Mouse (Mus musculus): Measurements from ENCODE around the gene Pigs.

Gene Pigs

GRCm38 (mm10) chr11:78341702-78342101 lies 13.5 kb downstream of the Pigs start:
- no peak for DNase-seq

DNA sequence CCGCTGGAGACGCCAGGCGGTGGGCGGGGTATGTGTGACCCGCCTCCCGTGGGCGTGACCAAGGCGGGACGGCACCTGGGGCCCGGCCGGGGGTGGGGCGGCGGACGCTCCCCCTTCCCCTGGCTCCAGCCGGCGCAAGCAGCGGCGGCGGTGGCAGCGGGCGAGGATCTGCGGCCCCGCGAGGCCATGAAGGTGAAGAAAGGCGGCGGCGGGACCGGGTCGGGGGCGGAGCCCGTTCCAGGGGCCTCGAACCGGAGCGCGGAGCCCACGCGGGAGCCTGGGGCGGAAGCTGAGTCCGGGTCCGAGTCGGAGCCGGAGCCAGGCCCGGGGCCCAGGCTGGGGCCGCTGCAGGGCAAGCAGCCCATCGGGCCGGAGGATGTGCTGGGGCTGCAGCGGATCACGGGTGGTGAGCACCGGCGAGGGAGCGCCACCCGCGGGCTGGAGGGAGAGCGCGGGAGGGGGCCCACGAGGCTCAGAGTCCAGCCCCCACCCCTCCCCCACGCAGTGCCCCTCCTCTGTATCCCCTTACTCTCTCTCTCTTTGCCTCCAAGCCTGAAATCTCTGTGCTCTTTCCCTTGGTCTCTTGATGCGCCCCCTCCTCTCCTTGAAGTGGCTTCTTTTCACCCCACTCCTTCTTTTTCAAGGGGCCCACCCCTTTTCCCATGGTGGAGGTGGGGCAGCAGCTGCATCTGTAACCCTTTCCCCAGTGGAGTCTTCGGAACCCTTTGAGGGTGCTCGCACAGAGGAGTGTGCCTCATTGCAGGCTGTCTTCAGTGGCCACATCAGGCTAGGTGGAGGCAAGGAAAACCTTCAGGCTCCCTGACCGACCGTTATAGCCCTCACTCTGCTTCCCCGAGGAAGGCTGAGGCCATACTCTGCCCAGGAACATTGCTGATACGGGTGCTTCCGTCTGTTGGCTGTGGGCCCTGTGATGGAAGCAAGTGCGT lies 15.4 kb downstream of the Pigs start, which contains the start of gene Unc119:
Gene Unc119, plus strand, starts transcription at position 102 of the 947 bp plus-strand sequence.
- peak; percentile 86 to 90 for DNase-seq

GRCm38 (mm10) chr11:78344328-78344889 lies 16.2 kb downstream of the Pigs start:
- DNase-seq = no peak

DNA sequence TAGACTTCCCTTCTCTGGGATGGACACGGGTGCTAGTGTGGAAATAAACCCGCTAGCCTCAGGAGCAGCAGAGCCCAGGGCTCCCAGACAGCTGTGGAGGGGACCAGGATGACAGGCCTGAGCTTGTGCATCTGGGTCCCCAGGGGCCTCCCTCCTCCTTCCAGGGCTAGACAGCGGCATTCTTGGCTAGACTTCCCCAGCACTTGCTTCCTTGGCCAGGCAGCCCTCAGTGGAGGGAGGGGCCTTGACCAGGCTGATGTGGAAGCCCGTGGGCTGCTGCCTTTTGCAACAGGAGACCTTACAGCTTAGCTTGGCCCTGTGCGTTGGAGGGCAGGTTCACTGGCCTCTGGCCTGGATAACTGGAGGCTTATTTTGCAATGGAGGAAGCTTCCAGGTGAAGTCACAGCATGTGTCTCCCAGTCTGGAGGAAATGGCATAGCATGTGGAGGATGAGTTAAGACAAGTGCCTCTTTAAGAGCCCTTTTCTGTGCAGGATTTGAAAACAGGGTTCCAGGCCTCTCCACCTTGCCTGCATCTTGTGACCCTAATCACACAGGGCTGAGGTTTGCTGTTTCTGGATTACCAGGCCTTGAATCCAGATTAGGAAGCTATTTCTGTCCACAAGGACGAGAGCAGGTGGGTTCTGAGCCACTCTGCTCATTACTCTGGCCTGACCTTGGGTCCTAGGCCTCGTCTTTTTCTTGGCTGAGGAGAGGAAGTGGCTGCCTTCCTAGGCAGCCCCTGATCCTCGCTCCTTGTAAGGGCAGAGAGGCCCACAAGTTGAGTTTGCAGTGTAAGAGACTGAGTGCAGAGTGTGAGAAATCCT lies 16.9 kb downstream of the Pigs start:
- DNase-seq = peak in 1 of 2 experiments; percentile 66

- no peak for DNase-seq
Observed at GRCm38 (mm10) chr11:78345801-78346200, 17.6 kb downstream of the Pigs start.

DNA sequence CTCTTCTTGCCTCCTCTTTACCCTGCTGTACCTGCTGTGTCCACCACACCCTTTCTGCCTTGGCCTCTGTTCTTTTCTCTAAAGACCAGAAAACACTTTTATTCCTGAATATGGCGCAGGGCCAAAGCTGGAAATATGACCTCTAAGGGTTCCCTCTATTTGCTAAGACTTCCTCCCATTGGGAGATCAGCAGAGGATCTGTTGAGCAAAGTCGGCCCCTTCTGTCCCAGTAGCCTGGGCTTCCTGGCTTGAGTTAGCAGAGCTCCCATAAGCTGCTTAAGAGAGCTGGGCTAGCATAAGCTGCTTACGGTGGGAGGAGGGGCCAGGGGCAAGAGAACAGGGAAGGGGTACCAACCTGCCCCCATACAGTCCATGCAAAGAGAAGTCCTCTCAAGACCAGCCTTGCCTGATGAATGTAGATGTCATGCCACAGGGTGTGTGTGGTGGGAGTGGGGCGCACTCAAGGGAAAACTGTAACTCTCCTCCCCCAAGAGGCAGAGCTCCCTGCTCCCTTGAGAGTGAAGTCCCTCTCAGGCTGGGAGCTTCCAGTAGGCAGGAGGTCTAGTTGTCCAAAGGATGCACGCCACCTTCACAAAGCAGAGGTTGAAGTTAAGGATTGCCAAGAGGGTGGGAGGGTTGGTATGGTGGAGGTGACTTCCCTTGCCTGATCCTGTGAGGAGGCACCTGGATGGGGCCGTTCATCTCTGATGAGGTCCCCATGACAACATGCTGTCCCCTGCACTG lies 18.3 kb downstream of the Pigs start:
- DNase-seq = no peak

GRCm38 (mm10) chr11:78347070-78347754 lies 19.0 kb downstream of the Pigs start:
- DNase-seq = peak; percentile 91 to 94

DNA sequence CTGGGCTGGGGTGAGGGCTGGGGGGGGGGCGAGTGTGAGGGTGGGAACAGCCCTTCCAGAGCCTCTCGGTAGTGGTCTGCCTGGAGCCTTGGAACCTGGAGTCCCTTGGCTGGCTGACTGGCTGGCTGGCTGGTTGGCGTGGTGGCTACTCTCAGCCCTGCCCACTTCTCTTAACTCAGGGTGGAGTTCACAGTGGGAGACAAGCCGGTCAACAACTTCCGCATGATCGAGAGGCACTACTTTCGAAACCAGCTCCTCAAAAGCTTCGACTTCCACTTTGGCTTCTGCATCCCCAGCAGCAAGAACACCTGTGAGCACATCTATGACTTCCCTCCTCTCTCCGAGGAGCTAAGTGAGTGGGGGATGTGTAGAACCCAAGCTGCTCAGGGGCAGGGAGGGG lies 19.7 kb downstream of the Pigs start:
- no peak for DNase-seq

DNA sequence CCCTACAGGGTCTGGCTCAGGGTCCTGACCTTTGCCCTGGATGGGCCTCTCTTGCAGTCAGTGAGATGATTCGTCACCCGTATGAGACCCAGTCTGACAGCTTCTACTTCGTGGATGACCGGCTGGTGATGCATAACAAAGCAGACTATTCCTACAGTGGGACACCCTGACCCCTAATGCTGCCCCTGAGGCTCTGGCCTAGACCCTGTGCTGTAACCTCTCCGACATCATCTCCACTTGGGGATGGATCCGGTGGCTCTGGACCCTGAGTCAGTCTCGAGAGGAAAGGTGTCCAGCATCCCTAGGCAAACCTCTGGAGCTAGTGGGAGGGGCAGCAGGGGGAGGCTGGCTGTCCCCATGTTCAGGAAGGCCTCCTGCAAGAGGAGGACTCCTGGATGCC lies 20.3 kb downstream of the Pigs start:
- no peak for DNase-seq

DNA sequence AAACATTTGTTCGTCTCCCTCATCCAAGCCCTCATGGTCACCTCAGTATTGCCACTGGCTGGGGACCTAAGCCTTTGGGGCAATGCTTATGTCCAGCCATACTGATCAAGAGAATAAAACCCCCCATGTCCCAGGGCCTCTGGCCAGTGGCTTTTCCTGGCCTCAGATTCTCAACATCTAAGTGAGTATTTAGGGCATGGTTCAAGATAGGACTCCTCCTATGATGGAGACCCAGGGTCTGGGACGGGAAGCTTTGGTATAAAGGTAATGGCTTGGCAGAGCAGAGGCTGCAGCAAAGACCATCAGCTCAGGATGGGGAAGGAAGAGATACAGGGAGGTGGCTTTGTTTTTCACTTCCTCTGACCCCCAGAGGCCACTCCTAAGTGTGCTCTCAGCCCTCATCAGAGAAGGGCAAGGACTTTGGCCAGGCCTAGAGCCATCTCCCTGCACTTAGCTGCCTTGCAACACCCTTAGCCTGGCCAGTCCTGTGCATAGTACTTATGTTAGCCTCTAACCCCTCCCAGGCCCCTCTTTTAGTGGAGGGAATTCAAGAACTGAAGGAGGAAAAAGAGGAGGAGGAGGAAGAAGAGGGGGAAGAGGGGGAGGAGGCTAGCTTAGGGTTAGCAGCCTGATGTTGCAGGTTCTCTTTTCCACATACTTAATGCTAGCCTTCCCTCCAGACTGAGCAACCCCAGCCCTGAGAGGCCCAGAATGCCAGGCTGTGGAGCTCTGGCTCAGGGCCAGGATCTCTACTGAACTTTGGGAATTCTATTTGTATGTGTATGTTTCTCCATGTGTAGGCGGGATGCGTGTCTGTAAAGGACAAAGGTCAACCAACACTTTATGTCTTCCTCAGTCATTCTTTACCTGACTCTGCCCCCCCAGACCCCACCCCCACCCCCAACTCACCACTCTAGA lies 21.5 kb downstream of the Pigs start:
- DNase-seq = no peak

- no peak for DNase-seq
Observed at GRCm38 (mm10) chr11:78353081-78353480, 24.9 kb downstream of the Pigs start.

DNA sequence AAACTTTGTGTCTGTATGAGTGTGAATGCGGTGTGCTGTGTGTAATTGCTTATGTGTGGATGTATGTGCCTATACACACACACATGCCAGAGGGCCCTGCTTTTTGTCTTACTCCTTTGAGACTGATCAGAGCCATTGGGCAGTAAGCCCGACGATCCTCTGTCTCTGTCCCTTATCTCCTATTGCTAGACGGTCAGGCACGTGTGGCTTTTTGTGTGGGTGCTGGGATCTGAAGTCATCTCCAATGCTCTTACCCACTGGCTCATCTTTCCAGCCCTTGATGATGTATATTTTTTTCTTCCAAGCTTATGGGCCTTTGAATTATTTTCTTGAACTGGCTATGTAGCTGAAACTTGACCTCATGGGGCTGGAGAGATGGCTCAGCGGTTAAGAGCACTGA lies 26.7 kb downstream of the Pigs start:
- no peak for DNase-seq

DNA sequence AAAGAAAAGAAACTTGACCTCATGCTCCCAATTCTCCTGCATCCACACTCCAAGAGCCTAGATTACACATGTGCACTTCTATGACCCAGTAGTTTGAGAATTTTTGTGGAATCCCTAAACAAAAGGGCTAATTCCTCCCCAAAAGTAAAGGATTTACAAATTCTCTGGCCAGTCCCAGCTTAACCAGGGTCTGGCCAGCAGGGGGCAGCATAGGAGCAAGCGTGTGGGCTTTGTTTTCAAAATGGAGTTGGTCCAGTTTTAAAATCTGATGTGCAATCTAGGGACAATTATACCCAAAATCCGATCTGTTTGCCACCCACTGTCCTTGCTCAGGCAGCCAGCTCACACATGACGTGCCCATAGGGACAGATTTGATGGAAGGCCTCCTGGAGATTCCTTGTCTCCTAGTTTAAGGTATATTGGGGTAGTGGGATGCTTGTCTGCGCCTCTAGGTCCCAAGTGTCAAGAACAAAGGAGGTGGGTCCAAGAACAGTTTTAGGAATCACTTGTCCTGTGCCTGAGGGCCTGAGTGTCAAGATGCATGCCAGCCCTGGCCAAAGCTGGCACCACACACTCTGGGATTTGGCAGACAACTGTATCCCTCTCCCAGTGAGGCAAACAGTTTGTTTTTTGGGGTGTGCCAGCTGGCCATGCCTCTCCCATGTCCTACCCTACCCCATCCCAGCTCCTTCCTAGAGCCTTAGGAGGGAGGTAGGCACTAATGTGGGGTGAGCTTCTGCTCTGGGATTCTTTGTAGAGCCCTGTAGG lies 27.4 kb downstream of the Pigs start:
- DNase-seq = peak; percentile 89 to 94

DNA sequence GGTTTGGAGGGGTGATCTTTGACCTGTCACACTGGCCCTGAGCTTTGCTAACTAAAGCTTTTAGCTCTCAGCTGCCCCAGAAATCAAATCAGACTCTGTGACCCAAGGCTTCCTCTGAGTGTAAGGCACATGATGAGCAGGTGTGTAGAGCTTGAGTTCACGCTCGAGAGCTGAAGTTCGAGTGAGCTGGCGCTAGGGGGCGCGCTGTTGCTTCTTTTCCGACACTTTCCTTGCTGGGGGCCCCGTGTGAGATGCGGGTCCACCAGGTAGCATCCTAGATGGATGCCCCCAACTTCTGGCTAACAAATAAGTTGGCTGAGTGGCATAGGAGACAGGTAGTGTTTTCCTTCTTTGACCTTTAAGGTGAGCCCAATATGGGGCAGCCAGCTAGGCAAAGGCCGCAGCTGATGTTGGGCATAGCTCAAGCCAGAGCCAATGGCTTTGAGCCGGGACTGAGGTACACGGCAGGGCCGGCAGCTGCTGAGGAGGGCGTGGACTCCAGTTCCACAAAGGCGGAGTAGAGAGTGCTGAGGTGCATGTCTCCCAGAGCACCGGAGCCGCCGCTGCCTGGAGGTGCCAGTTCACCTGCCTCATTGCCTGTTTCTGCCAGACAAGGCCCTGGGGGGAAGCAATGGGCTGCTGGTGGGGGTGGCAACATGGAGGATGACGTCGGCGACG lies 30.3 kb downstream of the Pigs start:
- DNase-seq = peak; percentile 67 to 77

DNA sequence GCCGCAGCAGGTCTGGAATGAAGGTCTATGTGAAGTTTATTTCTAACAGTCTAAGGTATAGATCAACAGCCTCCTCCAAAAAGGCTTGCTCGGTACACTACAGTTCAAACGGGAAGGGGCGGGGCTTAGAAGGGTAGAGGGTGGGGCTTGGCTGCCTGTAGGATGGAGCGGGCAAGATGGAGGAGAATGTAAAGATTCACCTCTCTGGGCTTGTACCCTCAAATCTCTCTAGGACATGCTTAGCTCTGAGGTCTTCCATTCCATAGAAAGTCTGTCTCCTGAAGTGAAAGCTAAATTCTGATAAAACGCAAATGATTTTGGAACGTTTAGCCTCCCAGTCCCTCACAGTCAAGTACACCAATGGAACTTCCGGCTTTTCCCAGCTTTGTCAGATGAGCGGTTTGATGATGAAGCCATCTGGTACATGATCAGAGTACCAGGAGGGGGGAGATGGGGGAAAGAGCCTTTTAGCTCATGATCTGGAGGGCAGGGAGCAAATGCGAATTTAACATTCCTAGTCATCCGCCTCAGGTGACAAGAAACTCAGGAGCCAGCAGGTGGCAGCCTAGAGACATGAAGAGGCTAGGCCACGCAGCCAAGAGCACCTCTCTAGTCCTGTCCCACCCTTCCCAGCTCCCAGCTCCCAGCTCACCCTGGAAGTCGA lies 32.0 kb downstream of the Pigs start:
- peak; percentile 92 to 94 for DNase-seq

- no peak for DNase-seq
Observed at GRCm38 (mm10) chr11:78360789-78361131, 32.5 kb downstream of the Pigs start.

DNA sequence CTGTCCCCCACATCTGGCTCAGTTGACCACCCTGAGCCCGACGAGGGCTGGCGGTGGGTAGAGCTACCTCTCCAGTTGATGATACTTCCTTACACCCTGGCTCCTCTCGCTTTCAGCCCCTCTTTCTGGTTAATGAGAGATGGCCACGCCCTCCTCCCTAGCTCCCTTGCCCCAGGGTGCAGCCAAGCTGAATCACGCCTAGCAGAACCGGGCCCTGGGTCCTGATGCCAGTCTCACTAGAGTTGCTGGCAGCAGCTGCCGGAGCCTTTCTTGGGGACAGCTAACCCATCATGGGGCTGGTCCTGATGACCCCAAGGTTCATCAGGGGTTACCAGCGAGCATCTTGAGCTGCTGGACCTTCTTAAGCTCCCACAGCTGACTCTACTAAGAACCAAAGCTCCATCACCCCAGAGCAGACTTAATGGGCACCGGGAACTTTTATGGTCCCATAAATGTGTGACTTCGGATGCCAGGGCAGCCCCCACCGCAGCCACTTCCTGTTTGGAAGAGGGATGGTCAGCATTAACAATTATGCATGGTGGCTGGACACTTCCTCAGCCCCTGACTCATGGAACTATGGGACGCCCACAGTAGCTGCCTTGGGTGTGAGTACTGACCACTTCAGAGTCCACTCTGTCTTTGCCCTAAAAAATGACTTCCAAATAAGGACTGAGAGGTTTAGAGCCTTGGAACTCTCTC lies 35.2 kb downstream of the Pigs start:
- DNase-seq = no peak

DNA sequence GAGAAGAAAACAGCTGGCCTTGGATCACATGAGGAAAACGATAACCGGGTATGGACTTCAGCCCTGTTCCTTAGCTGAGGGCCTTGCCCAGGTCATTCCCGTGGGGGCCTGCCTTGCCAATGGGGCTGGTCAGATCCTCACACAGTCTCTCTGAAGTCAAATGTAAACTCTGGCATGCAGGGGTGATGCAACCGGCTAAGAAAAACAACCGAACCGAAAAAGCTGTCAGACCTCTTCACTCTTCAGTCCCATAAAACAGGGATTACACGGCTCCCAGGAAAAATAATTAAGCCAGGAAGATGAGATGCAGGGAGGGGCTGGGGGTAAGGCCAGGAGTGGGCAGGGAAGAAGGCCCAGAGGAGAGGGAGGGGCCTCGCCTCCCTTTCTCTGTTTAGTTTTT lies 35.9 kb downstream of the Pigs start:
- no peak for DNase-seq

Data from cerebellum, postnatal 10 days (tissue).